Mouse (Mus musculus): Measurements from ENCODE around the gene Rnase10. TPM values are rescaled to one million over a fixed set of nuclear protein-coding genes. Genes with fewer than 3 reads are reported as not detected.

Rnase10 gene
- polyA plus RNA-seq, 1 experiment from 2014 or later, result 0.21 TPM

DNA sequence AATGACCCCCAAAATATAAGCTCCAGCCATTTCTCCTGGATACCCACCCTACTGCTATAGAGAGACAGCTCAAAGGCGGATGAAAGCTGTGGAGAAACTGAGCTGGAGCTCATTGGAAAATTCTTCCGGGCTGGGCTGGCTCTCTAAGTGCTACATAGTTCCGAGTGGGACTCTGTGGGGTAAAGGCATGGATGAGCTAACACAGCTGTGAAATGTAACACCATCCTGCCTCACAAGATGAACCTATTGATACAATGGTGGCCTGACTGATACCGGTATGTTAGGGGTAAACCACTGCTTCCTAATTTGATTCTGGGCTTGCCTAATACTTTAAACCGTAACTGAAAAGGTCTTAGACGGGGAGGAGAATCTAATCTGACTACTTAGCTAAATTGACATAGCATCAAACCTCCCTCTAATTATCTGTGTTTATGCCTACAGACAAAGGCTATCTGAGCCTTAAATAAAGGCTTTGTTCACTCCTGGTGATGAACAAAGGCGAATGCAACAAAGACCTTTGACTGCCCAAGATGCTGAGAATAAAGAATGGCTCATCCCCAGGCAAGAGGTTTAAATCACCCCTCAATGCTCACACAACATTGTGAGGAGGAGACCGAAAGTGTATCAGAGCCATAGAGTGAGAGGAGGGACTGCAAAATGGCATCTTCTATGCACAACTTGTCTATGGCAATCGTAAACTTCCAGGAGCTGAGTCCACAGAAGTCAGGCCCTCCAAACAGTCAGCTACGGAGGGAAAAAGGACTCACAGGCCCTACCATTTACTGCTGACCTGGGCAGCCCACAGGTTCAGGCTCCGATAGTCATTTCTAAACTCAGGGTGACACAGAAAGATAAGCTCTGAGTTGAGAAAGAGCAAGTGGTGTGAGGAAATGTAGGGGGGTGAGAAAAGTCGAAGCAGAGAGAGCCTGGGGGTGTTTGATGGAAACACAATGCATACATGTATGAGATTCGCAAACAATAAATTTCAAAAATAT lies 47.0 kb downstream of the Rnase10 start:
- no peaks in the 10 kb centered on the region for H3K9me3 ChIP-seq (replicated peaks; ENCODE audit: control insufficient read depth, low read length)
- ATAC-seq (replicated peaks; ENCODE audit: extremely low read depth, insufficient read depth, low FRiP score), result no peak
- no peaks in the 10 kb centered on the region for H3K36me3 ChIP-seq (ENCODE audit: control insufficient read depth, insufficient read depth)
- no peak overlapping the region for H3K4me2 ChIP-seq (ENCODE audit: low read depth, low read length)
- H3K27me3 ChIP-seq (ENCODE audit: control insufficient read depth, insufficient read depth, low read length), result no peaks in the 10 kb centered on the region
- WGBS, result 69% methylated on average over 13 of the region's 13 CpGs
- no peak overlapping the region for H3K4me3 ChIP-seq (ENCODE audit: low read length)
- H3K27ac ChIP-seq (ENCODE audit: low read length), result no peak overlapping the region
- H3K9ac ChIP-seq (ENCODE audit: low read length), result no peak overlapping the region
- peaks cover 5% of the 10 kb centered on the region; the same call in 1 of the 2 replicates for H3K4me1 ChIP-seq (ENCODE audit: control insufficient read depth, insufficient read depth, low read length)

DNA sequence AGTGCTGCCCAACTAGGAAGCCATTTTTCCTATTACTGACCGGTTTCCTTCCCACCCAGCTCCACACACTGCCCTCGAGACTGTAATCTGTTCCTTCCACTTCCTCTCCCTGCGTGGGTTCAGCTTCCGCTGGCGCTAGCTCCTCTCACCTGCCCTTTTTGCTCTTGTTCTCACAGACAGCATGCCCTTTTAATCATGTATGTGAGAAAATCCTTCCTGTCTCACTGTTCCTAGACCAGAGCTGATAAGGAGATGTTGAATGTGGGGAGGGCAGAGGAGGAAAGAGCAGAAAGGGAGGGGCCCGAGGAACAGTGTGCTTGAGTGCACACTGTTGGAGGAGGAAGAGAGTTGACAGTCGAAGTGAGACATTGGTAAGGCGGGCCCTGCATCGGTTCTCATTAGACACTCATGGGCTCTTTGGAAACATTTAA lies 49.9 kb downstream of the Rnase10 start, which contains the start of gene Rnase12:
Gene Rnase12 (minus strand): TSS at position 261 of the 431 bp plus-strand sequence.
- peak within 1 kb of the TSS; percentile 34; the same call in 1 of the 2 replicates for H3K4me2 ChIP-seq (ENCODE audit: low read depth, low read length)
- no peaks in the 10 kb centered on the region for H3K27me3 ChIP-seq (ENCODE audit: control insufficient read depth, insufficient read depth, low read length)
- 31% methylated on average over 9 of the region's 9 CpGs for WGBS
- H3K27ac ChIP-seq (ENCODE audit: low read length), result no peak within 1 kb of the TSS
- ATAC-seq (replicated peaks; ENCODE audit: extremely low read depth, insufficient read depth, low FRiP score), result peak; percentile 66
- no peaks in the 10 kb centered on the region for H3K9me3 ChIP-seq (replicated peaks; ENCODE audit: control insufficient read depth, low read length)
- no peak within 1 kb of the TSS for H3K4me3 ChIP-seq (ENCODE audit: low read length)
- H3K36me3 ChIP-seq (ENCODE audit: control insufficient read depth, insufficient read depth), result no peaks in the 10 kb centered on the region
- H3K9ac ChIP-seq (ENCODE audit: low read length), result no peak within 1 kb of the TSS
- peaks cover 2% of the 10 kb centered on the region; the same call in 1 of the 2 replicates for H3K4me1 ChIP-seq (ENCODE audit: control insufficient read depth, insufficient read depth, low read length)

Other genes starting within 250 kb of the Rnase10 start
- 46.1 and 48.8 TPM in 2 replicates for gene Ttc5, start 222.2 kb upstream of the Rnase10 start, polyA plus RNA-seq (2015; fragmentation: Nextera tagmentation; extraction: Ambion mirVana)
- not detected in 2 replicates for gene Ccnb1ip1, start 200.0 kb upstream of the Rnase10 start, polyA plus RNA-seq (2015; fragmentation: Nextera tagmentation; extraction: Ambion mirVana)
- 39.3 and 40.4 TPM in 2 replicates for gene Parp2, start 199.9 kb upstream of the Rnase10 start, polyA plus RNA-seq (2015; fragmentation: Nextera tagmentation; extraction: Ambion mirVana)
- gene Tep1, start 137.2 kb upstream of the Rnase10 start, polyA plus RNA-seq (2015; fragmentation: Nextera tagmentation; extraction: Ambion mirVana), result 5.1 and 5.6 TPM in 2 replicates
- 0.12 and 0.16 TPM in 2 replicates for gene Klhl33, start 110.2 kb upstream of the Rnase10 start, polyA plus RNA-seq (2015; fragmentation: Nextera tagmentation; extraction: Ambion mirVana)
- gene Osgep, start 82.9 kb upstream of the Rnase10 start, polyA plus RNA-seq (2015; fragmentation: Nextera tagmentation; extraction: Ambion mirVana), result 134 and 141 TPM in 2 replicates
- 118 and 126 TPM in 2 replicates for gene Apex1, start 82.8 kb upstream of the Rnase10 start, polyA plus RNA-seq (2015; fragmentation: Nextera tagmentation; extraction: Ambion mirVana)
- gene Pip4p1, start 76.9 kb upstream of the Rnase10 start, polyA plus RNA-seq (2015; fragmentation: Nextera tagmentation; extraction: Ambion mirVana), result 32.5 and 37.9 TPM in 2 replicates
- 32.0 and 36.9 TPM in 2 replicates for gene Pnp, start 76.7 kb upstream of the Rnase10 start, polyA plus RNA-seq (2015; fragmentation: Nextera tagmentation; extraction: Ambion mirVana)
- not detected in 2 replicates for gene Gm49342, start 63.2 kb upstream of the Rnase10 start, polyA plus RNA-seq (2015; fragmentation: Nextera tagmentation; extraction: Ambion mirVana)
- 0.31 and 0.43 TPM in 2 replicates for gene Pnp2, start 51.8 kb upstream of the Rnase10 start, polyA plus RNA-seq (2015; fragmentation: Nextera tagmentation; extraction: Ambion mirVana)
- not detected in 2 replicates for gene Rnase9, start 34.1 kb downstream of the Rnase10 start, polyA plus RNA-seq (2015; fragmentation: Nextera tagmentation; extraction: Ambion mirVana)
- not detected in 2 replicates for gene Rnase11, start 42.4 kb downstream of the Rnase10 start, polyA plus RNA-seq (2015; fragmentation: Nextera tagmentation; extraction: Ambion mirVana)
- gene Rnase12, start 49.9 kb downstream of the Rnase10 start, polyA plus RNA-seq (2015; fragmentation: Nextera tagmentation; extraction: Ambion mirVana), result 0.71 TPM in 1 of 2 replicates, not detected in the other
- gene Olfr750, start 66.7 kb downstream of the Rnase10 start, polyA plus RNA-seq (2015; fragmentation: Nextera tagmentation; extraction: Ambion mirVana), result not detected in 2 replicates
- 27.3 and 30.5 TPM in 2 replicates for gene Rnase4, start 83.3 kb downstream of the Rnase10 start, polyA plus RNA-seq (2015; fragmentation: Nextera tagmentation; extraction: Ambion mirVana)
- gene Ang, start 83.4 kb downstream of the Rnase10 start, polyA plus RNA-seq (2015; fragmentation: Nextera tagmentation; extraction: Ambion mirVana), result 3.4 and 4.4 TPM in 2 replicates
- gene Eddm3b, start 106.7 kb downstream of the Rnase10 start, polyA plus RNA-seq (2015; fragmentation: Nextera tagmentation; extraction: Ambion mirVana), result not detected in 2 replicates
- 0.80 and 1.1 TPM in 2 replicates for gene Rnase6, start 116.2 kb downstream of the Rnase10 start, polyA plus RNA-seq (2015; fragmentation: Nextera tagmentation; extraction: Ambion mirVana)
- 0.91 and 1.1 TPM in 2 replicates for gene Rnase1, start 139.0 kb downstream of the Rnase10 start, polyA plus RNA-seq (2015; fragmentation: Nextera tagmentation; extraction: Ambion mirVana)
- not detected in 2 replicates for gene Rnase2b, start 154.5 kb downstream of the Rnase10 start, polyA plus RNA-seq (2015; fragmentation: Nextera tagmentation; extraction: Ambion mirVana)
- not detected in 2 replicates for gene Ang2, start 191.4 kb downstream of the Rnase10 start, polyA plus RNA-seq (2015; fragmentation: Nextera tagmentation; extraction: Ambion mirVana)
- gene Ear14, start 195.6 kb downstream of the Rnase10 start, polyA plus RNA-seq (2015; fragmentation: Nextera tagmentation; extraction: Ambion mirVana), result not detected in 2 replicates
- not detected in 2 replicates for gene Rnase2a, start 248.4 kb downstream of the Rnase10 start, polyA plus RNA-seq (2015; fragmentation: Nextera tagmentation; extraction: Ambion mirVana)

Data from heart, embryonic 16.5 days (tissue).